Mouse (Mus musculus) A20 (cell line): ENCODE measurements at regions not wholly inside any gene's neighbourhood (a gene's known extent, or its start where the extent isn't known, plus 50 kb on each side); places are given as distances from the start of the nearest gene placed in this dataset.

ENCODE experiments used
- DNase-seq: peaks from one replicate; pipeline ENCODE4 v3.0.0-alpha.2; 2011; ENCODE audit warnings: low read depth, low spot score

DNA sequence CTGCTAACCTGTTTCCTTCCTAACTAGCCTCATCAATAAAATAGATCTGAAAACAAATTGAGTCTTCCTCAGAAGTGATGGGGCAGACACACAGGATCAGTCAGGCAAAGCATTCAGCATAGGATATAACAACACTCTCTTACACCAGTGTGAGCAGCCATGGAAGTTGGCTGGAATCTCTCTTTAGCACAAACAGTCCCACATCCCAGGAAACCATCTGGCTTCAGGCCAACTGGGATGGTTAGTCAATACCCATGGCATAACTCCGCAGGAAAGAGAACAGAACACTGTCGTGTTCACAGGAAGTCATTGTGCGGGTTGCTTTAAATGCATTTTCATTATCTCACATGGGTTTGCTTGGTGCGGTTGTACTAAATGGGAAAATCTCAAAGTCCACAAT is 256.2 kb upstream of the Rag2 start:
- DNase-seq = no peak

DNA sequence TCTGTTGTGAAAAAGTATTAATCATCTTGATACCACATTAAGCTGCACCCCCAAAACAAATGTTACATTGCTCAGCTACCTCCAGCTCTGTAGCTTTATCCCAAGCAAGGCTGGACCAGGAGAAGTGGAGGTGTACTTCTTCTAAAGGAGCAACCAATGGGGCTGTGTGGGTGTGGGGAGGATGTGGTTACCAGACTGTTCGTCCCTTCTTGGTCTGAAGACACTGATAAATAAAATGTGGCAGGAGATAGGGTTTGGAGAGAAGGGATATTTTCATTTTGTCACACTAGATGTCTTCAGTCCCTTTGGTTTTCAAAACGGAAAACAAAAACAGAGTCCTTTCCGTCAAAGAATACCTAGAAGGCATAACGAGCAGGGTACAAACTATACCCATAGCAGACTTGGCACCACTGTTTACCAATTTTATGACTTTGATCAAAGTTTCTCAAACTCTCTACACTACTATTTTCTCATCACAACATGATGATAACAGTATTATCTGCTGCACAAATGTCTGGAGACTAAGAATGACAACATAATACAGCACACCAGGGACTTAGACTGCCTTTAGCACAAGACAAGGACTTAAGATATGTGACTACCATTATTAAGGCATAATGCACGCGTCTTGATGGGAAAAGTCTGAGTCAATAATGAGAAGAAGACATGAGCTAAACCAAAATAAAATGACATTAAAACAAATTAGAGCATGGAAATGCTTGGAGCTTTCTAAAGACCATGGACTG is 253.4 kb upstream of the Rag2 start:
- DNase-seq = no peak

DNA sequence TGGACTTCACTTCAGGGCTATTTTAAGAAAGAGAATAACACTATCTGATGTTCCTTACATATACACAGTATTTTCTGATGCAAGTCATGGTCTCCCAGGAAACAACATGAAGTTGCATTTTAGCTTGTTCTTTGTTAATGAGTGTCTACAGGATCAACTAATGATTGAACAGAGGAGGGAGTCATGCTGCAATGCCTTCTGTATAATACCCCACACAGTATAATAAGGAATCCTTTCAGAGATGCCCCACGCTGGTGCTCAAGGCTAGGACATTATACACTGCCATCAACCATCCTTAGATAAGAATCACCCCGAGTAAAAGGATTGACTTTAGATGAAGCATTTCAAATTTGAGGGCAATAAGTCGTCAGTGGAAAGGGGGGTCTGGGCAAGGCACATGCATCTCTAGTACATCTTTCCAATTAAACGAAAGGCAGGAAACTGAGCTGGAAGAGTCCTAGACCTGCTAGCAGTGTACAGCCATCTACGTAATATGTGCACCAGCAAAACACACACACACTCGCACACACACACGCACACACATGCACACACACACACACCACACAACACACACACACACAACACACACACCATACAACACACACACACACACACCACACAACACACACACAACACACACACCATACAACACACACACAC is 252.6 kb upstream of the Rag2 start:
- DNase-seq = no peak

DNA sequence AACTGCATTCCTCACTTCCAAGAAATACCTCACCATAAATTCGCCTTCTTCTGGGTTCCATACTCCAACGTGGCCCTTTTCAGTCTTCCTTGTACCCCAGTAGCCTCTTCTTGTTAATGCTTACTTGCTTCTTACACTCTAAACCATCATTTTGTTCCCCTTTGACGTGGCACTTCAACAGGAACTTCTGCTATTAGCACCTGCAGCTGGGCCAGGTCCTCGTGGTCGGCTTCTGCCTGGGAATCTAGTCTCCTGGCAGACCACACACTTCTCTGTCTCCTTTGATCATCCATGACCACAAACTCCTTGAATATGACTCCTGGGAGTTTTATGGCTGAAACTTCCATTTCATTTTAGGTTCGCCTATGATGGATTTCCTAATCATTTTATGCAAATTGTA is 243.9 kb upstream of the Rag2 start:
- DNase-seq = no peak

DNA sequence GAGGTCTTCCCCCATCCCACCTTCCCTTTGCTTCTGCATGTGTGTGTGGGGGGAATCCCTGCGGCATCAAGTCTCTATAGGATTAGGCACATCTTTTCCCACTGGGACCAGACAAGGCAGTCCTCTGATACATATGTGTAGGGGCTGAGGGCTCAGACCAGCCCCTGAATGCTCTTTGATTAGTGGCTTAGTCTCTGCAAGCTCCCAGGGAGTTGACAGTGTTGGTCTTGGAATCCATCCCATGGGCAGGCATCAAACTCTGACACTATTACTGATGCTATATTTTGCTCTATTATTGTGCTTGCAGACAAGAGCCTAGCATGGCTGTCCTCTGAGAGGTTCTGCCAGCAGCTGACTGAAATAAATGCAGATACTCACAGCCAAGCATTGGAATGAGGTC is 209.5 kb upstream of the Rag2 start:
- DNase-seq = no peak

DNA sequence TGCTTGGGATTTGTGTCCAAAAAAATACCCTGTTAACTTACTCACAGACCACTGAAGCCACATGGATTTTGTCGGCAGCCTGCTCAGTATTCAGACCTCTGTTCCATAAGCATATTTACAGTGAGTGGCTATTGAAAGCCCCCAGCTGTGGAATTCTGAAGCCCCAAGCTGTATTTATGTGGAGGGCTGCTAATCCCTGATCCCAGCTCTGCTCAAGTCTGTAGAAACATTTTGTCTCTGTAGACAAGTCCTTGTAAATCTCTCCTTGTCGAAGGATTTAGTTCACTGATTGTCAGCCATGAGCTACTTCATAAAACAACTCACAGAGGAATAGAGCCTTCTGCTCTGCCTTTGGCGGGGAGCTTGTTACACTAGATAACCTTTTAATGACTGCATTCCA is 207.8 kb upstream of the Rag2 start:
- no peak for DNase-seq

DNA sequence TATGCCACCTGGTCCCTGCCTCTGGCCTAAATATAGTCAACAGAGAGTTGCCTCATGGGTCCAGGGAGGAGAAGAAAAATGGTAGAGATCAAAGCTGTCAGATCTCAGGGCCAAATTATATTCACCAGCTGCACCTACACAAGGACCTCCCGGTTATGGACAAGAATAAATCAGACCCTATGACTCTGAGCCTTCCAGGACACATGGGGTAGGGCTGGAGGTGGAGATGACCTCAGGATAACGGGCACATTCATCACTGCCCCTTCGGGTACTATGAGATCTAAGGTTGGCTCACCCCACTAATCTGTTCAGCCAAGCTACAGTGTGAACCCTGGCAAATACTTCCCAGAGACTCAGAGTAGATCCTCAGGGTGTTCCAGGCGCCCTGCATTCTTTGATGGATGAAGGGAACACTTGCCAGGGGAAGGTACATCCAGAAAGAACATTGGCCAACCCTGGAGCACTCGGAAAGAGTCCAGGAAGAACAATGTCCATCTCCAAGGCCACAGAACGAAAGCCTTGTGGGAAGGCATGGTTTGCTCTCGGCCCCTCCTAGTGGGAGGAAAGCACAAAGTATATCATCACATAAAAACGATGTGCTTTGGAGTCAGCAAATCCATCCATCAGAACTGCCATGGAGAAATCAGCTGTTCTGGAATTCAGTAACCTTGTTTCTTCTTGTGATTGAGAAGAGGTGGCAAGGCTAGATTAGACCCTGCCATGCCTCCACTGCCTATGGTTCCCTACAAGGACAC is 191.2 kb upstream of the Rag2 start:
- DNase-seq = no peak

DNA sequence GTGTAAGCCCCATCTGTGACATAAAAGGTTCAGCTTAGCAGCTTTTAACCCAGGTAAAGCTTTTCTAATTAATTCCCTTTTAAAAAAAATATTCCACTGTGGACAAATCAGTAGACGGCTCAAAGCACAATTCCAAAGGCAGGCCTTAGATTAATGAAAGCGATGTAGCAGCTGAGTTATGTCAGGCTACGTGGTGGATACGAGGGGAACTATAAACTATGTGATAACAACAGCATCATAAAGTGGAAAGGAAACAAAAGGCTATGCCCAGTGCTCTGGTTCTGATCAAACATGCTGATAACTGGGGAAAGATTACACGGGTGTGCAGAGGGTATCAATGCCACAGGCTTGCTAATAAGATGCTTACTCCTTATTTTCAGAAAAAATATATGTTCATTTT is 184.3 kb upstream of the Rag2 start:
- DNase-seq = no peak

DNA sequence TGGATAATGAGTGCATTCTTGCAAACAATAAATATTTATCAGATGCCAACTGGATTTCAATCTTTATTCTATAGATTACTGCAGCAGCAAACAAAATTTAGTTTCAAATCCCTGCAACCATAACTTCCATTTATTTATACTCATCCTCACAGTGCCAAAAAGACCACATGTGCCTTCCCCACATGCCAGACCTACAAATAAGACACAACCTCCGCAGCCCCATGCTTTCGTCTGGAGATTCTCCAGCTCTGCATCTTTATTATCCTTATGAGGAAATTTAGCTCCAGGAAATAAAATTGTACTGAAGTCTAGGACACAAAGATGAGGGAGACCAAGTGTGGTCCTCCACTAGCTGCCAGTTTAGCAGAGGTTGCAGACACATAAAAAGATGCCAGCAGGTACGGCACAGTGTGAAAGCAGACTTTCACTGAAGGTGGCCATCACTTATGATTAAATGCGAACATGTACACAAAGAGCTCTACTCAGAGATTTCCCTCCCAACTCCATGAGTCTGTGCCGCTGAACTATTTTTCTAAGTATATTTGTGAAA is 183.4 kb upstream of the Rag2 start:
- no peak for DNase-seq

DNA sequence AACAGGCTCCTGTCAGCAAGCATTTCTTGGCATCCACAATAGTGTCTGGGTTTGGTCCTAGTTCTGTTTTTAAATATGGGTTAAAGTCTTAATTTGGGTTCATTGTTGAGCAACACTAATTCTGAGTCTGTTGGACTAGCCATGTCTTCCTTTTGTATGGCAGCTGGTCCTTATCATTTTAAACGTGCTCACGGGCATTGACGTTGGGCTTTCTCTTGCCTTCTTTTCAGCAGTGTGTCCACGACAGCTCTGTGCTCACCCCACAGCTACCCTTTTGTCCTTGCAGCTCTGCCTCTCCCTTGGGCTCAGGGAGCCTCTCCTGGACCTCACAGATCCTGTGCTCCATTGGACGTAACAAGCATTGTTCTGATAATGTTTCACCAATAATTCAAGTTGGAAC is 168.9 kb upstream of the Rag2 start:
- DNase-seq = no peak

DNA sequence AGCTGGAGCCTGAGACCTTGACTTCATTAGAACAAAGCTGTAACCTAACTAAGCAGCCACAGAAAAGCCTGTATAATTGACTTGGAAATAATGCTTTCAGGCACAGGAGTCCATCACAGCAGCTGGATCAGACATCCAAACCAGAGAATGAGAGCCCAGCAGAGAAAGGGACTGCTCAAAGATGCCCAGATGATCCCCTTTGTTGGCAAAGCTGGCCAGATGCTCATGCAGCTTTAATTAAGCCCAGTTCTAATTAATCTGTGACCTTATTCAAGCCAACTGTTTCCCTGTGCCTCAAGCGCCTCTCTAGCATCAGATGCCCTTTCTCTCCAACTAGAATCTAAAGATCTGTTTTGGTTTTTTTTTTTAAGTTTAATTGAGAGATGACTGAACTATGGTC is 165.6 kb upstream of the Rag2 start:
- DNase-seq = no peak

DNA sequence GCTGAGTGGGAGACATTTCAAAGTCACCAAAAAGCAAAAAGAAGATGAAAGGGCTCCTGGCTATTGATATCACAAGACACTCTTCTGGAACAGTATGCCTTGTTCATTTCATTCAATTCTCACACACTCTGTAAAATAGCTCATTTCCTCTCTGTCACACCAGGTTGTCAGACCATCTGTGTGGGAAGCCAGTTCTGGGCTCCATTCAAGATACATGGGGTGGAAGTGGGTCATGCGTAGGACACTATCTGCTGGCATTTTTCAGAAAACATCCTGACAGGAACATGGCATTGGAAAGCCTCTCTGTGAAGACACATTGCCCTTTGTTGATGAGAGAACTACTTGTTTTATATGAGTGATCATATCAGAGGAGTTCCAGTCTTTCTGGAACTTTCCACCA is 162.1 kb upstream of the Rag2 start:
- no peak for DNase-seq

DNA sequence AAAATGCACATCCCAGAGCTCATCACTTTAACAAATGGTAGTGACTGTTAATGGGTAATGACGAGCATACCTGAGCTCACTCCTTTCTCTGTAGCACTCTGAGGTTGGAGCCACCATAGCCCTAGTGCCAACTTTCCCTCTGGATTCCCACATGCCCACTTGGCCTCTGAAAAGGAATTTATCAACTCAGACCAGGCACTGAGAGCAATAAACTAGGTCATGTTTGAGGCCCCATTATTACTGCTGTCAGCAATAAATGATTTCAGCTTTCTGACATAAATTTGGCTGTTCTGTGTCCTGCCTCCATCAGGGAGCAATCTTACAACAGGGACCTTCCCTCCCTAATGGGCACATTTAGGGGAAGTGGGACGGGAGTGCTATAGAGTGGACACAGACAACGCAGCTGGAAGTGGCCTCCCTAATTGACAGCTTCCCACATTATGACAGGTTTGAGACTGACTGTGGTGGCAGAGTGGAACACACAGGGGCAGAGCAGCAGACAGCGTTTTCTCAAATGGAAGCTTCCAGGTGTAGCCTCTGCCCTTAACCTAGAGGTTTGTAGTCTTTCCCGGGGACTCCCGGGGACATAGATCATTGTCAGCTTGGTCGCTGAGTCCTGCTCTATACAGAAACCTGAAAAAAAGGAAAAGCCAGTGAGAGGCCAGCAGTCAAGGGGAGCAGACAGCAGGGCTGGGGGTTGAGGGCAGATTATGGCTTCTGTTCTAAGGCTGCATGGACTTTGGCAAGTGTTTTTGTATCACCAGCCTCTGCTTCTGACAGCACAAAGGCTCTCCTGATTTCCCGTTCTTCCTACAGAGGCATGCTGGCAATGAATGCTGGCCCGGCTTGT is 160.0 kb upstream of the Rag2 start:
- DNase-seq = no peak

DNA sequence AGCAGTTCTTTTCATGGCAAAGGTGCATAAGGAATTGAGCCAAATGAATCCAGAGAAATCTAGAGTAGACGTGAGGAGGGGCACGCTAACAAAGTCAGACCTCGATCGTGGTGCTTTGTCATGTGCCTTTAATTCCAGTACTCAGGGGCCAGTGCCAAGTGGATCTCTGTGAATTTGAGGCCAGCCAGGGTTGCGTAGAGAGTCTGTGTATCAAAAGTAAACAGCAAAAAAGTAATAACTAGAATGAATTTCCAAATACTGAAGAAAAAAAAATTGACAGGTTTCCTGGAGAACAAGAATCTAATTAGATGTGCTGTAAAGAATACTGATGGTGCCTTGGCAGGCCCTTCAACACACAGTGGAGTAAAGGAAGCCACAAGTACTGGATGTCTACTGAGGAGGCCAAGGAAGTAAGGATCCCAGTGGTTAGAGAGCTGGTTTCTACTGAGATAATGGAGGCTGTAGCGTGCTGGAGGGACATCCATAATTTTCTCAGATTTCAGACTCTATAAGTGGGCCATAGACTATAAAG is 153.9 kb upstream of the Rag2 start:
- no peak for DNase-seq

DNA sequence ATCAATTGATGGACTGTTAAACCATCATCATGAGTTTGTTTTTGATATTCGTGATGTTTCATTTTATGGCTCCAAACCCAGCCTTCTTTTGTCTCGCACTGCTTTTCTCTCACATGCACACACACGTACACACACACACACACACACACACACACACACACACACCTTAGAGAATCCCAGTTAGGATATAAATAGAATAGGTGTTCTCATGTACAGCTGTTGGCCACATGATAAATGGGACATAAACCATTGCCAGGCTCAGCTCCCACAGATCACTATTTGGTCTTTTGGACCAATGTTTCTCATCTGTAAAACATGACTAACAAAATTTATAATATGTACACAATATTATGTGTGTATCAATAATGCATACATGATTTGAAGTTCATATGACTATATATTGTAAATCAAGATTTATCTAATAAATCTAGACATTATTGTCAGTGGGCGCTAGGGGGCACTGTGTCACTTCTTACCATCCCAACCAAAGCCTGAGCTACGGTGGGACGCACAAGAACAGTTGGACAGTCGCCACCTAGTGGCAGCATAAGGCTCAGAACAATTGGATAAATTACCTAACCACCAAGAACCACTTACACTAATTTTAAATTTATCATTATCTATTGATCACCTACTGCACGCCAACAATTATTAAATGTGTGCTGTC is 151.9 kb upstream of the Rag2 start:
- peak; percentile 87 for DNase-seq

DNA sequence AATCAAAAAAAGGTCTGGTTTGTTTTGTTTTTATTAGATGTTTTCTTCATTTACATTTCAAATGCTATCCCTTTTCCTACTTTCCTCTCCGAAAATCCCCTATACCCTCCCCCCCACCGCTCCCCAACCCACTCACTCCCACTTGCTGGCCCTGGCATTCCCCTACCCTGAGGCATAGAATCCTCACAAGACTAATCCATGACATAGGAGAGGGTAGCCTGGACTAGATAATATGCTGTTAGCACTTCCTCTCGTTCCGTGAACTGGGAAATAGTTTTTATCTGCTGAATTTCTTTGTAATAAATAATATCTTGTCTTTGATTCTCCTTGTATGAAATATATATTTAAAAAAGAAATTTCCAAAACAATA is 151.4 kb upstream of the Rag2 start:
- no peak for DNase-seq

DNA sequence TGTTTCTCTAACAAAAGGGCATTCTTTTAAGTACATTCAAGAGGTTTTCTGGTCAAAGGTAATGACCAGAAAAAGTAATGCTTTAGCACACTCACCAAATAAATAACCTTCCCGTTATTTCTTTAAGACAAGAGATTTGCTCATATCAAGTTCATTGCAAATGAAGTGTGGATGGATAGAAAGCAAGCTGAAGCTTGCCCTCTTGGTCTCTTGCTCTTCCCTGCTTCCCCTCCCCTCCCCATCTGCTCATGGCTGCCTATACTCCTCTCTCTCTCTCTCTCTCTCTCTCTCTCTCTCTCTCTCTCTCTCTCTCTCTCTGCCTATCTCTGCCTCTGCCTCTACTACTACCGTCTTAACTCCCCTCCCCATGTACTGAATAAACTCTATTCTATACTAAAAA is 147.7 kb upstream of the Rag2 start:
- no peak for DNase-seq

DNA sequence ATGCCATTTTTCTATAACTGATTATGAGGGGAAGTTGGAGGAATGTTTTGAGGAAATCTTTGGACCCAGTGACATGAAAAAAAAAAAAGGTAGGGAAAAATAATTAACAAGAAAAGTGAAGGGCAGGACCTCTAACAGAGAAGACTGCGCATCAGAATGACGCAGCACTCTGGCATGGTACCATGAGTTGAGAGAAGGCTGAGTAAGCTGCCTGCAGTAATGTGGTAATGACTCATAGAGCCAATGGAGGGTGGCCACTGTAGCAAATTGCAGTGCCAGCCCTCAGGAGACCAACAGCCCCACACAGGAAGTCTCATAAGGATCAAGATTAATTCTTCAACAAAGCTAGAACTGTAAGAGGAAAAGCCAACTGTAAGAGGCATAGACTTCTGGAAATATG is 134.3 kb upstream of the Rag2 start:
- no peak for DNase-seq

DNA sequence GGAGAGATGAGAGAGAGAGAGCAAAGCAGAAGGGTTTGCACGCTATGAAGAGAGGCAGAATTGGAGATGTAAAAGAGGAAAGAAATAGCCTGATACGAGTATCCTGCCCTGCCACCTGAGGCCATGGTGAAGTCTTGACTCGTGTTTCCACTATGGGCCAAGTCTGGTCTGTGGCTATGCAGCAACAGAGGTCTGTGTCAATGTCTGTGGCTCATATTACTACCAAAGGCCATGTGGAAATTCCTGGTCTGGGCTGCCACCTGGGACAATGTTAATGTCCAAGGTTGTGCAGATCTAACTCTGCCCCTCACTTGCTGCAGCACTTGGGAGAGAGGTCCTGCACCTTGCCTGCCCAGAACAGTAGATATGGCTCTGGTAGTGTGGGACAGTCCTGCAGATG is 132.8 kb upstream of the Rag2 start:
- DNase-seq = no peak

DNA sequence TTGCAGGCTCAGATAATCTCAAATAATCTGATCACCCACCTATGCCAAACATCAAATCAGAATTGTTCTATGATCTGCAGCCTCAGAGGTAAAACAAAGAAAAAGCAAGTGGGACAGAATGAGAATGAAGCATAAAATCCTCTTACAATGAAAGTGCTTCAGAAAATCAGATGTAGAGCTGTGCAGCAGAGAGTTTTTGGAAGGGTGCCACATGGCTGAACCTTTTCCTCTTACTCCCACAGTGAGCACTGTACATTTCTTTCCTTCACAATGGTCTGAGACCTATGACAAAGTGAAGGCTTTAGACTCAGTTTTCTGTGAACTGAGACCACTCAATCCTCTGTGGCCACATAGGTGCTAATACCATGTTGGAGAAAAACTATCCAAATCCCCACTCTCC is 116.4 kb upstream of the Rag2 start:
- no peak for DNase-seq
